ENCODE assay signal across 9 mouse cellular contexts in the genomic region with DNA sequence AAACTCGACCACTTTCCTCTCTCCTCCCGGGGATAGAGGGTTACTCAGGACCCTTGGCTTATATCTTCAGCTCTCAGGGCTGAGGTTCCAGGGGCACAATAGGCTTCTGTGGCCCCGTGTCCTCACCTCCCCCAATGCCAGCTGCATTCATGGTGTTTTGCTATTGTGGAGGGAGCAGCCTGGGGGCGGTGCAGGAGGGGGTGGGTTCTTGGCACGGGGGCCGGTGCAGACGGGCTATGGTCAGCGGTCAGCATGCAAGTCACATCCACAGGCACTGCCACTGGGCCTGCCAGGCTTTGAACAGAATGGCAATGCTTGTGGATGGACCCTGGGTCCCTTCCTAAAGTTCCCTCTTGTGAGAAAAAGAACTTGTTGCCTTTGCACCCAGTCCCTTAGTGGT. TPM values are rescaled to one million over a fixed set of nuclear protein-coding genes. Genes with fewer than 3 reads are reported as not detected.
DNase-seq lines count a peak whose midpoint lies in the region; ATAC-seq lines count a peak whose summit lies in the region.
"Had no signal": no experiment of that assay in that cellular context is flagged by ENCODE, and none has a peak within 500 bp of the region (broad histone marks: within the 10 kb centered on the region; RNA-seq: fewer than 3 reads in every experiment).

No protein-coding gene starts in this region.

- no peak overlapping the region for H3K27ac ChIP-seq in kidney, embryonic 16.5 days (ENCODE audit: low read length)
- H3K27ac ChIP-seq in embryonic facial prominence, embryonic 10.5 days (replicated peaks) = peak overlapping the region; percentile 55
- peak overlapping the region; percentile 81 for H3K27ac ChIP-seq in hindbrain, embryonic 14.5 days
- H3K27ac ChIP-seq in limb, embryonic 12.5 days = peak overlapping the region; percentile 64

- no peaks in the 10 kb centered on the region for H3K36me3 ChIP-seq in kidney, embryonic 16.5 days (ENCODE audit: insufficient read depth, low read length)
- H3K36me3 ChIP-seq in embryonic facial prominence, embryonic 10.5 days (replicated peaks) = peaks cover 5% of the 10 kb centered on the region; the same call in 1 of the 2 replicates
- no peaks in the 10 kb centered on the region for H3K36me3 ChIP-seq in hindbrain, embryonic 14.5 days (replicated peaks; ENCODE audit: control insufficient read depth, insufficient read depth)
- no peaks in the 10 kb centered on the region for H3K36me3 ChIP-seq in limb, embryonic 12.5 days
- H3K36me3 ChIP-seq: G1E had no signal

- no peaks in the 10 kb centered on the region for H3K9me3 ChIP-seq in kidney, embryonic 16.5 days (ENCODE audit: low read length)
- no peaks in the 10 kb centered on the region for H3K9me3 ChIP-seq in embryonic facial prominence, embryonic 10.5 days
- H3K9me3 ChIP-seq in hindbrain, embryonic 14.5 days (ENCODE audit: control insufficient read depth, low read length) = no peaks in the 10 kb centered on the region
- no peaks in the 10 kb centered on the region for H3K9me3 ChIP-seq in limb, embryonic 12.5 days
- H3K9me3 ChIP-seq: G1E had no signal

- peak overlapping the region; percentile 27; the same call in 1 of the 2 replicates for H3K9ac ChIP-seq in kidney, embryonic 16.5 days (replicated peaks; ENCODE audit: low read length)
- H3K9ac ChIP-seq in hindbrain, embryonic 14.5 days = no peak overlapping the region; the same call in 1 of the 2 replicates
- H3K9ac ChIP-seq in limb, embryonic 12.5 days (replicated peaks) = peak overlapping the region; percentile 5; the same call in 1 of the 2 replicates

- WGBS in kidney, embryonic 16.5 days = 19% methylated on average over 8 of the region's 8 CpGs
- WGBS in embryonic facial prominence, embryonic 10.5 days = 19% methylated on average over 8 of the region's 8 CpGs
- 17% methylated on average over 8 of the region's 8 CpGs for WGBS in hindbrain, embryonic 14.5 days
- WGBS in limb, embryonic 12.5 days = 47% methylated on average over 8 of the region's 8 CpGs

- peak overlapping the region; percentile 11; the same call in 1 of the 2 replicates for H3K4me3 ChIP-seq in kidney, embryonic 16.5 days (ENCODE audit: low read length)
- H3K4me3 ChIP-seq in embryonic facial prominence, embryonic 10.5 days = peak overlapping the region; percentile 79; the same call in 1 of the 2 replicates
- peak overlapping the region; percentile 63; the same call in 1 of the 2 replicates for H3K4me3 ChIP-seq in hindbrain, embryonic 14.5 days (replicated peaks; ENCODE audit: low read length)
- peak overlapping the region; percentile 79 for H3K4me3 ChIP-seq in limb, embryonic 12.5 days (replicated peaks)

- H3K4me2 ChIP-seq in kidney, embryonic 16.5 days (replicated peaks; ENCODE audit: low read depth, low read length) = peak overlapping the region; percentile 94
- peak overlapping the region; percentile 99 for H3K4me2 ChIP-seq in hindbrain, embryonic 14.5 days (replicated peaks)
- peak overlapping the region; percentile 92 for H3K4me2 ChIP-seq in limb, embryonic 12.5 days

- H3K4me1 ChIP-seq in kidney, embryonic 16.5 days (ENCODE audit: insufficient read depth, low read length) = peaks cover 38% of the 10 kb centered on the region
- peaks cover 66% of the 10 kb centered on the region for H3K4me1 ChIP-seq in embryonic facial prominence, embryonic 10.5 days
- H3K4me1 ChIP-seq in hindbrain, embryonic 14.5 days (replicated peaks; ENCODE audit: control insufficient read depth, insufficient read depth, low read length) = peaks cover 32% of the 10 kb centered on the region
- peaks cover 51% of the 10 kb centered on the region for H3K4me1 ChIP-seq in limb, embryonic 12.5 days (replicated peaks)

- no peaks in the 10 kb centered on the region for H3K27me3 ChIP-seq in kidney, embryonic 16.5 days (ENCODE audit: insufficient read depth, low read length)
- H3K27me3 ChIP-seq in embryonic facial prominence, embryonic 10.5 days (replicated peaks; ENCODE audit: low read depth, poor library complexity, severe bottlenecking) = peaks cover 28% of the 10 kb centered on the region
- no peaks in the 10 kb centered on the region for H3K27me3 ChIP-seq in hindbrain, embryonic 14.5 days (ENCODE audit: control insufficient read depth, insufficient read depth, low read length)
- H3K27me3 ChIP-seq in limb, embryonic 12.5 days = no peaks in the 10 kb centered on the region; the same call in 1 of the 2 replicates

- DNase-seq in kidney, postnatal 25 days = no peak
- no peak for DNase-seq in embryonic facial prominence, embryonic 10.5 days (ENCODE audit: low spot score)
- peak; percentile 52 for DNase-seq in hindbrain, embryonic 14.5 days (ENCODE audit: low spot score)
- DNase-seq in right cerebral cortex, postnatal 4 days = peak; percentile 69
- no peak for DNase-seq in urinary bladder, postnatal 4 days (ENCODE audit: low spot score in 2 of 2)
- DNase-seq in MN1 (ENCODE audit: low spot score) = no peak

- ATAC-seq in kidney, embryonic 16.5 days (ENCODE audit: low FRiP score, low TSS enrichment) = no peak
- ATAC-seq in hindbrain, embryonic 14.5 days (ENCODE audit: low FRiP score) = peak; percentile 75
- ATAC-seq in limb, embryonic 12.5 days (ENCODE audit: insufficient number of reproducible peaks, insufficient read depth, low FRiP score, low TSS enrichment, low read depth) = no peak

RNA-seq across cellular contexts. Expression of gene Zcchc24, which starts 2.9 kb away (rescaled TPM):
- 12.2 and 17.3 TPM in 2 replicates for polyA plus RNA-seq in kidney, embryonic 16.5 days (2015; fragmentation: Nextera tagmentation; extraction: Ambion mirVana)
- polyA plus RNA-seq in embryonic facial prominence, embryonic 10.5 days (2016; fragmentation: Nextera tagmentation; extraction: Ambion mirVana) = 12.9 and 15.2 TPM in 2 replicates
- 18.5 and 19.0 TPM in 2 replicates for polyA plus RNA-seq in hindbrain, embryonic 14.5 days (2014; fragmentation: Nextera tagmentation; extraction: Ambion mirVana)
- polyA plus RNA-seq in limb, embryonic 12.5 days (2016; fragmentation: Nextera tagmentation; extraction: Ambion mirVana) = 28.6 and 32.6 TPM in 2 replicates
- polyA plus RNA-seq: G1E had no signal

Comparison
In these comparisons a context has a peak if more than half of its experiments do, and no peak if none do; other contexts are left out.
1. H3K4me3 ChIP-seq: peak in every context shown above with its lines; median percentile 79 in embryonic facial prominence, embryonic 10.5 days; 79 in limb, embryonic 12.5 days; 63 in hindbrain, embryonic 14.5 days; 11 in kidney, embryonic 16.5 days.
2. DNase-seq: peak in hindbrain, embryonic 14.5 days (single experiment) and right cerebral cortex, postnatal 4 days (single experiment); none in kidney, postnatal 25 days (0 of 2), embryonic facial prominence, embryonic 10.5 days (single experiment), urinary bladder, postnatal 4 days (0 of 2) and MN1 (single experiment).
3. Peak in every context shown above with its lines, with median percentiles within 50 percentile points of each other: H3K4me2 ChIP-seq.